Mouse (Mus musculus): ENCODE results near the gene Tas2r109.
"Not testable (repeated sequence)": the region's sequence is repeated elsewhere in the genome, so short reads cannot be mapped to it uniquely, and the experiment has no call there.

Gene Tas2r109

DNA sequence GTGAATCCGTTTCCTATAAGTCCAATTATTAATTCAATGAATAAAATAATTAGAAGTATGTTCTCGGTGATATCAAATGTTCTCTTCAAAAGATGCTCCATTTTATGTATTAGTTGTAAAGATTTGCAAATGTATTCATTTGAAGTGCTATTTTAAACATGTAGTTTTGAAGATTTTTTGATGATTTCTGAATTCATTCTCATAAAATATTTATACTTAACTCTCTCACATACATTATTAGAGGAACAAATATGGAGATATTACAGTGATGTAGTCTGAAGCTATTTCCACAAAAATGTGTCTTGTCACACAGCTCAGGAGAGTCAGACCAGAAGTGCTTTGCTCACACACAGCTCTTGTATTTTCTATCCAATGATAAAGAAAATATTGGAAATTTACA lies at the start of gene Tas2r109:
Gene Tas2r109 (minus strand): TSS at position 101 of the 400 bp plus-strand sequence.
- DNase-seq (ENCODE audit: low read depth in 2 of 2, low spot score in 2 of 2): no peak

DNA sequence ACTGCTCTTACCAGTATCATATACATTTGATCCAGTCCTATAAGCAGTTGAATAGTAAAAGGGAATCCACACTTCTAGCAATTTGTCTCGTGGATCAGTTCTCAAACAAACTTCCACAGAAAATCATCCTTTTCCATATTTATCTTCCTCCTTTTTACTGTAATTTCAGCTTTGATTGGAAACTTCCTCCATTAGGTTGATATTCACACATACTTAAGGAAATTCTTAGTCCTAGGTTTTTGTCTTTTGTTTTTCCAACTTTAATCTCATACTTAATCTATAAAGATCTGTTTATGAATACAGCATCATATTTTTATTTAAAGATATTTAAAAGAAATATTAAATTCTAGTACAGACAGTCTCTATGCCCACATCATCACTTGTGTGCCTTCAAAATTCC lies 22.9 kb downstream of the Tas2r109 start, which contains the start of gene Tas2r131:
Gene Tas2r131 (minus strand): TSS at position 101 of the 400 bp plus-strand sequence.
- DNase-seq (ENCODE audit: low read depth in 2 of 2, low spot score in 2 of 2): no peak

DNA sequence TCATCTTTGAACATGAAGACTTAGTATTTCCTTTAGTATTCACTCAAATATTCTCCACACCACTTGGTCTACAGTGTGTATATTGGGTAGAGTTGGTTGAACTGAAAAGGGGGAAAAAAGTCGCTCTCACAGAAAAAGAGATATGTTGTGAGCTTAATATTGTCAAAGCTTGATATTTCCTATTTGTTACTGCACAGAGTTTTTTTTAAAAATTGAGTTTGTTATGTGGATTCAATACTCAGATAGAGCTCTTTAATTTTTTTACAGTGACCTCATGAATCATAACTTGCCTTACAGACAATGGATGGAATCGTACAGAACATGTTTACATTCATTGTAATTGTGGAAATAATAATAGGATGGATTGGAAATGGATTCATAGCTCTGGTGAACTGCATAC lies 30.0 kb downstream of the Tas2r109 start, which contains the start of gene Tas2r129:
Gene Tas2r129 (plus strand): TSS at position 301 of the 400 bp plus-strand sequence.
- no peak for DNase-seq (ENCODE audit: low read depth in 2 of 2, low spot score in 2 of 2)

DNA sequence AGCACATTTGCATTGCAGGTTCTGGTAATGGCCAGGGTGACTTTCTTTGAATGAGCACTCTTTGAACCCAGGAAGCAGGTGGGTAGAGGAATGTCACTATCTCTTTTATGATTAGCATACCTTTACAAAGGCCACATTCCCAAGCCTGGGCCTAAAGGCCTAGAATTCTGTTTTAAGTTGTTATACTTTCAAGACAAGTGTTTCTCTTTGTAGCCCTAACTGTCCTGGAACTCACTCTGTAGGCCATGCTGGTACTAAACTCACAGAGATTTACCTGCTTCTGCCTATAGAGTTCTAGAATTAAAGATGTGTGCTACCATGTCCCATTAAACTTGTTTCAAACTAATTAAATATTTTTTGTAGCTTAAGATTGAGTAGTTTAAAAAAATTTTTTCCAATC lies 39.4 kb downstream of the Tas2r109 start:
- DNase-seq (ENCODE audit: low read depth in 2 of 2, low spot score in 2 of 2): not testable (repeated sequence)

Data from CD8-positive naive resting alpha-beta T cell, adult 2 months (primary cell).